Mouse (Mus musculus): ENCODE measurements at regions not wholly inside any gene's neighbourhood (a gene's known extent, or its start where the extent isn't known, plus 50 kb on each side); places are given as distances from the start of the nearest gene placed in this dataset.

DNA sequence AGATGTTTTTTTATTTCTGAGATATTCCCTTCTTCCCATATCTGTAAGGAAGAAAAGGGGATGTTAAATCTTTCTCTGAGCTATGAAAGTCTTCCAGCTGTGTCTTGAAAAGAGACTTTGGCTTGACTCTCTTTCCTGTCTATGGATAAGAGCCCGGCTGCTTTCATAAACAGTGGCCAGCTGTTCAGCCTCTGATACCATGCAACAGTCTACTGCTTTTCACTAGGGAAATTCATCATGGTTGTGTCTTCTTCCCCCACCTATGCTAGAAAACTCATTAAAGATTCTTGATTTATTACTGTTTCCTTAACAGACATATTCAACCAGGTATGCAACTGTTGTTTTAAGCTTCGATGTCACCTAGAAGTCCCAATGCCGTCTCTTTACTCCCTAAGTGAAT lies 213.8 kb upstream of the Ferd3l start:
- DNase-seq (ENCODE audit: low spot score in 2 of 2) = no peak

DNA sequence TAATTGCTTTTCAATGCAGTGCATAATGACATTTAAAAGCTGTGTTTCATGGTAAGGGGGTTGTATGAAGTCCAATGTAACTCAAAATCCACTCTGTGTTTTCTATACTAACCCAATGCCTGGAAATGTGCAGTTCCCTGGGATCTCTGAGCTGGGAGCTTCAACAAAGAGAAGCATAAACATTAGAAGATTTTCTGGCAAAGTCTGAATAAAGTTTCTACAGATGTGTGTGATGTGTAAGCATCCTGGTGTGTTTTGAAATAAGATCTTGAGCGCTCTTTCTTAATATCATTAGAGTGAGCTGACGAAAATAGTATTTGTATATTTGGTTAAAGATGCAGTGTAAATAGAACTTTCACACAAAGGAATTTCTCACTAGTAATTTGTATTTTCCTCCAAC lies 212.2 kb upstream of the Ferd3l start:
- DNase-seq (ENCODE audit: low spot score in 2 of 2) = no peak

GRCm38 (mm10) chr12:33717053-33717452 lies 211.2 kb upstream of the Ferd3l start:
- peak in 1 of 2 experiments; percentile 4 for DNase-seq (ENCODE audit: low spot score in 2 of 2)

DNA sequence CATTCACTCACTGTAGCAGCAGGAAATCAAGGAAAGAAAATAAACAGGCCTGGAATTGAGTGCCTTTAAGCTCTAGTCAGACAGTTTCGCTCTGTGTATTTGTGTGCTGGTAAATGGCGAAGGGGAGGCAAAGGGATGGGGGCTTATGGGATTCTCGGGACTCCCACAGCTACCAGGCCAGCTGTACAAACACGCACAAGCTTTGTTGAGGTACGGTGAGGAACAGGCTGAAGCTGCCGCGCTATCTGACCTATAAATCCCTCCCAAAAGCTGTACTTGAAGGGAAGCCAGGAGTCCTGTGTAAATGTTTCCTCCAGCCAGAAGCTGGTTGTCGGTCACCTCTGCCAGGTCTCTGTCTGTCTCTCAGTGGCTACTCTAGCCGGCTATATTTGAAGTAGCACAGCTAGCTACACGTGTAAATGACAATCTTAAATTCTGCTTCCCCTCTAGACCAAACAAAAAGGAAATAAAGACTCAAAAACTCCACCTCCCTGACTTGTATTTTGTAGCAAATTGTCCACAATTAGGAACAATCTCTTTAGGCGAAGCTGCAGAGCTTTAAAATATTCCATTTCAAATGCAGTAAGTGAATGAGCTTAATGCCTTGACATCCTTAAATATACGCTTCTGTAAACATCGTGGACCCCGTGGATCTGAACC lies 210.5 kb upstream of the Ferd3l start:
- DNase-seq (ENCODE audit: low spot score in 2 of 2) = peak in 1 of 2 experiments; percentile 7

GRCm38 (mm10) chr12:33719063-33719462 lies 209.2 kb upstream of the Ferd3l start:
- no peak for DNase-seq (ENCODE audit: low spot score in 2 of 2)

- DNase-seq (ENCODE audit: low spot score in 2 of 2) = no peak
These were observed 196.3 kb upstream of the Ferd3l start for GRCm38 (mm10) chr12:33731937-33732336.

- DNase-seq (ENCODE audit: low spot score in 2 of 2) = no peak
These were observed 152.4 kb upstream of the Ferd3l start for GRCm38 (mm10) chr12:33775563-33776468.

DNA sequence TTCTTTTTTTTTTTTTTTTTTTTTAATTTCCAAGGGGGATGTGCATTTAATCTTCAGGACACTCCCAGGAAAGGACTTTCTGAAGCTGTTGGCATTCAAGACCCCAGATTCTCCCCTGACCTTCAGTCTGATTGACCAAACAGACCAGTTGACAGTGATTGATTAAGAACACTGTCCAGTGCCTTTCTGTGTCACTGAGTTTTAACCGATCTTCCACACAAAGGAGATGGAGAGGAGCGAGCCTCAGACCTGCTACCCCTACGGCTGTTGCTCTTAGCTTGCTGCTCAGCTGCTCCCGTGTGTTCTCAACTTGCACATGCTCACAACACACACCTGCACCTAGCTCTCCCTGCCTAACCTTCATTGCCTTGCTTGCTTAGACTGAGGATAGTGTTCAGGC lies 149.7 kb upstream of the Ferd3l start:
- no peak for DNase-seq (ENCODE audit: low spot score in 2 of 2)

DNA sequence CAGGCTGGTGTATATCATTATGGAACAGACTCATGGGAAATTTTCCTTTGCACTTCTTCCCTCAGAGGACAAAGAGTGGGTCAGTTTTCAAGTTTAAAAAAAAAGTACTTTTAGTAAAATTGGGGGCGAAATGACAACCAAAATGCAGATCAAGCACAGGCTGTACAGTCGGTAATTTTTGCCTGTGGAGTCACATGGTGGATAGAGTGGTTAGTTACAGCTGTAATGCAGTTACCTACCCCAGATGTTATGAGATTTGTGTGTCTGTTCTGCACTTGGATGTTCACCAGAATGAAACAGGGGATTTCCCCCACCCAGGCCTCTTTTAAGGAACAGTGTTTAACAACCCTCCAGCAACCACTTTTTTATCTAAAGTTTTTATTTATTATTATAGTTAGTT lies 148.3 kb upstream of the Ferd3l start:
- no peak for DNase-seq (ENCODE audit: low spot score in 2 of 2)

DNA sequence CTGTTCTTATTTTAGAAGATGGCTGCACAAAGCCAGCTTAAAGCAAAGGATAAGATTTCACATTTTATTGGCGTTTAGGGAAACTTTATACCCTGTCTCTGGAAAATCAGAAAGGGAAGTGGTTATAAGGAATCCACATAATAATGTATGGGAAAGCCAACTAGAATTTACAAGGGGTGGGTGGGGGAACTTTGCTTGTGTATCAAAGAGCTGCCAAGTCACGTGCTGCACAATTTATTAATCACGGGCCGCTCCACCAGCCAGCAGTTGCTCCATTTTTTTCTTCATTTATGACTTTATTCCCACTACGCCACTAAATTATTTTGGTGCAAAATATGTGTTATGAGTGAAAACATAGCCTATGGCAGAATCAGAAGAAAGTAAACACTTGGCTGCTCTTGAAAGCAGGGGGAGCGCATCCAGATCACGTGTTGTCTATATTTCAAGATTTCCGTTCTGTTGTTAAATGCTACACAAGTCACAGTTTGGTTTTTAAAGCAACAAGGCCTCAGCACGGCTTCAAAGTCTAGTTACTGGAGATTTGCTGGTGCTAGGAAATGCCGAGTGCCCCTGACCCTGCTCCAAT lies 123.9 kb upstream of the Ferd3l start:
- DNase-seq (ENCODE audit: low spot score in 2 of 2) = no peak

GRCm38 (mm10) chr12:33825571-33825970 lies 102.7 kb upstream of the Ferd3l start:
- DNase-seq (ENCODE audit: low spot score in 2 of 2) = no peak

GRCm38 (mm10) chr12:33849088-33849487 lies 79.1 kb upstream of the Ferd3l start:
- no peak for DNase-seq (ENCODE audit: low spot score in 2 of 2)

DNA sequence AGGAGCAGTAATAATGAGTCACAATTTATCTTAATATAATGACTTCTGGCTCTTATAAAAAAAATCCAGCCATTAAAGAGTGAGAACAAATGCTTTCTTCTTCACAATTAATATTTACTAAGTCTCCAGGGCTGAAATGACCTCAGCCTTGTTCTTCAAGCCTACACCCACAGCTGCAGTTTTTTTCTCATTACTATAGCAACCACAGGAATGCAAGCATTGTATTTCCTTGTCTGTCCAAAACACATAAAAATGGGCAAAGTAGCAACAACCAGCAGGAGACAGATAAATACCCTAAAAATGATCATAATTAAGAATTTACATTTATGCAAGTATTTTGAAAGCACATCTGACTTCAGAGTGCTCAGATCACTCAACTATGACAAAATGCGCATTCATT lies 76.5 kb upstream of the Ferd3l start:
- no peak for DNase-seq (ENCODE audit: low spot score in 2 of 2)
